Mouse (Mus musculus): ENCODE results near the gene Ttpal.

GRCm38 (mm10) chr2:163554996-163555395 is 47.1 kb upstream of the Ttpal start:
- no peak for TF ChIP-seq EP300 (optimal IDR thresholded peaks at IDR 0.05)
- no peak for TF ChIP-seq CTCF (IDR thresholded peaks at IDR 0.05; ENCODE audit: low read depth)

All from stomach, postnatal 0 days (tissue).